Mouse (Mus musculus): ENCODE measurements around the gene Pbx4. TPM values are rescaled to one million over a fixed set of nuclear protein-coding genes. Genes with fewer than 3 reads are reported as not detected.
A peak's percentile ranks its signal among the peaks of the same experiment; 100 is the strongest.

Pbx4 gene
- total RNA-seq, 1 experiment: 5.2 TPM

DNA sequence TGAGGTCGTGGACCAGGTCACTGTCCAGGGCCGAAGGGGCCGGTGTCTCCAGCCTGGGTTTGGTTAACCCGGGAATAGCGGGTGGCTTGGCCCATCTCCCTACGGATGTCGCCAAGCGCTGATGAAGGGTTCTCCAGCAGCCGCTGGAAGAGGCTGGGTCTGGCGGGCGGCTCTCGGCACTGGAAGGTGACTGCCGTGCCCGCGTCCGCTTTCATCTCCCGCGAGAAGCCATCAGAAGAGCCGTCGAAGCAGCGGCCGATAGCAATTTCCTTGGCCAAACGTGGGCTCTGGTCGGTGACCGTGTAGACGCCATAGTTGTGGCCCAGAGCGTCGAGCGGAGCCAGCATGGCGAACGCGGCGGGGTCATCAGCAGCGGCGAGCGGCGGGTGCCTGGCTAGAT, 48.5 kb downstream of the Pbx4 start:
- Histone ChIP-seq H3K9me3 (ENCODE audit: control insufficient read depth, insufficient read depth, low read depth, low read length) (no peaks in the 10 kb centered on the region), H3K4me1 (ENCODE audit: control insufficient read depth in 2 of 2, insufficient read depth in 2 of 2, low read length in 2 of 2, poor library complexity in 1 of 2) (peaks cover 0 to 12% of the 10 kb centered on the region in 2 experiments; a peak in 1 of 4 replicates), H3K36me3 (ENCODE audit: control insufficient read depth, insufficient read depth, low read length, poor library complexity, severe bottlenecking) (no peaks in the 10 kb centered on the region), H3K9ac (ENCODE audit: insufficient read depth, low read depth, low read length, poor library complexity, severe bottlenecking) (peak overlapping the region; percentile 56), H3K27ac (ENCODE audit: insufficient read depth, low read depth, low read length, poor library complexity, severe bottlenecking) (no peak overlapping the region), H3K4me3 (ENCODE audit: insufficient read depth in 1 of 2, low read depth in 1 of 2, low read length in 2 of 2, poor library complexity in 1 of 2, severe bottlenecking in 1 of 2) (peak overlapping the region; percentile 49 to 55; a peak in 3 of 4 replicates)
- in situ Hi-C loops (cut with MboI; ENCODE audit: low sequenced_read_pairs in 2 of 2, unreplicated experiment in 2 of 2): no loop called here
- no peak for DNase-seq (ENCODE audit: low read depth, low spot score)
- TF ChIP-seq ZC3H11A (IDR thresholded peaks at IDR 0.05; ENCODE audit: borderline replicate concordance, low read depth, low read length): no peak
- TF ChIP-seq MAFK (IDR thresholded peaks at IDR 0.05; ENCODE audit: insufficient read depth, low read depth, low read length): no peak
- TF ChIP-seq HCFC1 (IDR thresholded peaks at IDR 0.05; ENCODE audit: borderline replicate concordance, insufficient read depth, low read length): no peak
- no peak for TF ChIP-seq CHD2 (IDR thresholded peaks at IDR 0.05; ENCODE audit: low read depth, low read length)
- no peak for TF ChIP-seq ZNF384 (IDR thresholded peaks at IDR 0.05; ENCODE audit: low read depth, low read length)

DNA sequence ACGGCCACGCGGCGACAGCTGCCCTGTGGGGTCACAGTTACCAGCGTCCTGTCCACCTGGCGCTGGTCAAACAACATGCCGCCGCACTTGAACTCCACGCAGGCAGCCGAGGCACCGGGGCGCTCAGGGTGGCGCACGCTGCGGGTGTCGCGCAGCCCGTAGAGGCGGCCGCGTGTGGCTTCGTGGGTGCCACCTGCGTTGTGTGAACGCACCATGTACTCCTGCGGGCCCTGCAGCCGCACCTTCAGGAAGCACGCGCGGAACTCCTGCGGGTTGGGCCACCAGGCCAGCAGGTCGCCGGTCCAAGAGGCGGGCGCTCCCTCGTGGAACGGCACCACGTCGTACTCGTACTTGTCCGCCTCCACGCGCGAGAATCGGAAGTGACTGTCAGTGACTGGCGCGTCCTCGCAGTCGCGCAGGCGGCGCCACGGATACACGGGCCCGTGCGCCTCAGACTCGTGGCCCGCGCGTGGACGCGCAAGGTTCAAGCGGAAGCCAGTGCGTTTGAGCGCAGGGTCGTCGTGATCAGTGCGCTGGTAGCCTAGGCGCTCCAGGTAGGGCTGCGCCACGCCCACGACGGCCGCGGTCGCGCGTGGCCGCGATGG, 49.1 kb downstream of the Pbx4 start:
- TF ChIP-seq CHD2 (IDR thresholded peaks at IDR 0.05; ENCODE audit: low read depth, low read length) (no peak), ZNF384 (IDR thresholded peaks at IDR 0.05; ENCODE audit: low read depth, low read length) (no peak)
- in situ Hi-C loops (cut with MboI; ENCODE audit: low sequenced_read_pairs in 2 of 2, unreplicated experiment in 2 of 2): no loop called here
- Histone ChIP-seq H3K27ac (ENCODE audit: insufficient read depth, low read depth, low read length, poor library complexity, severe bottlenecking) (no peak overlapping the region), H3K36me3 (ENCODE audit: control insufficient read depth, insufficient read depth, low read length, poor library complexity, severe bottlenecking) (no peaks in the 10 kb centered on the region), H3K9ac (ENCODE audit: insufficient read depth, low read depth, low read length, poor library complexity, severe bottlenecking) (peak overlapping the region; percentile 56), H3K9me3 (ENCODE audit: control insufficient read depth, insufficient read depth, low read depth, low read length) (no peaks in the 10 kb centered on the region), H3K4me1 (ENCODE audit: control insufficient read depth in 2 of 2, insufficient read depth in 2 of 2, low read length in 2 of 2, poor library complexity in 1 of 2) (peaks cover 0 to 15% of the 10 kb centered on the region in 2 experiments; a peak in 1 of 4 replicates), H3K4me3 (ENCODE audit: insufficient read depth in 1 of 2, low read depth in 1 of 2, low read length in 2 of 2, poor library complexity in 1 of 2, severe bottlenecking in 1 of 2) (peak overlapping the region; percentile 49 to 55)
- no peak for DNase-seq (ENCODE audit: low read depth, low spot score)

DNA sequence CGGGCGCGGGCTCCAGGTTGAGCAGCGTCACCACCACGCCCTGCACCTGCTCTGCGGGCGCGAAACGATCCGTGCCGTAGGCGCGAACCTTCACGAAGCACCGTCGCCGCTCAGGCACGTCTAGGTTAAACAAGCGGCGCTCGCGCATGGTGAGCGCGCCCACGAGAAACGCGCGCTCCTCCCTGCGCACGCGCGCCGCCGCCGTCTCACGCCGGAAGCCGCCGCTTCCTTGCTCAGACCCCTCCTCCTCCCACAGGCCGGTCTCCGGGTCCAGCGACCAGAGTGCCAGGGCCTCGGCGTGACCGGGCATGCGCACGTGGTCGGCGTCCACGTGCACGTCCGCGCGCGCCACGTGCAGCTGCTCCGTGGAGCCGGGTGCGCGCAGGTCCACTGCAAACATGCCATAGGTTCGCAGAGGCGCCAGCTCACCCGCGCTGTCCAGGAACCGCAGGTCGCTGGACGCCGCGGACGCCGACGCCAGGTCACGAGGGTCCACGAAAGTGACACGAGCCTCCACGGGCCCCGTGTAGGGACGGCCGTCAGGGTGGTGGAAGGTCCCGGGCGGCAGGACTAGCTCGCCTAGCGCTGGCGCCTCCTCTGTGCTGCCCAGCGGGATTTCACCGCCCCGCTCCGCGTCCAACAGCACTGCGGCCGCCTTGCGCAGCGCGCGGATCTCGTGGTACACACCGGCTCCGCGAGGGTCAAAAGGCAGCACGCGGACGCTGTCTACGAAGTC, 49.9 kb downstream of the Pbx4 start:
- DNase-seq (ENCODE audit: low read depth, low spot score): no peak
- H3K4me3 ChIP-seq (ENCODE audit: insufficient read depth in 1 of 2, low read depth in 1 of 2, low read length in 2 of 2, poor library complexity in 1 of 2, severe bottlenecking in 1 of 2): peak overlapping the region; percentile 40 to 55; a peak in 3 of 4 replicates
- in situ Hi-C loops (cut with MboI; ENCODE audit: low sequenced_read_pairs in 2 of 2, unreplicated experiment in 2 of 2): no loop called here
- peaks cover 0 to 15% of the 10 kb centered on the region in 2 experiments; a peak in 1 of 4 replicates for H3K4me1 ChIP-seq (ENCODE audit: control insufficient read depth in 2 of 2, insufficient read depth in 2 of 2, low read length in 2 of 2, poor library complexity in 1 of 2)
- peak overlapping the region; percentile 18; the same call in 1 of the 2 replicates for H3K9ac ChIP-seq (ENCODE audit: insufficient read depth, low read depth, low read length, poor library complexity, severe bottlenecking)
- TF ChIP-seq ZNF384 (IDR thresholded peaks at IDR 0.05; ENCODE audit: low read depth, low read length) (no peak), ZC3H11A (IDR thresholded peaks at IDR 0.05; ENCODE audit: borderline replicate concordance, low read depth, low read length) (no peak), CHD2 (IDR thresholded peaks at IDR 0.05; ENCODE audit: low read depth, low read length) (no peak), HCFC1 (IDR thresholded peaks at IDR 0.05; ENCODE audit: borderline replicate concordance, insufficient read depth, low read length) (no peak), MAFK (IDR thresholded peaks at IDR 0.05; ENCODE audit: insufficient read depth, low read depth, low read length) (no peak)
- H3K27ac ChIP-seq (ENCODE audit: insufficient read depth, low read depth, low read length, poor library complexity, severe bottlenecking): no peak overlapping the region
- H3K36me3 ChIP-seq (ENCODE audit: control insufficient read depth, insufficient read depth, low read length, poor library complexity, severe bottlenecking): no peaks in the 10 kb centered on the region
- no peaks in the 10 kb centered on the region for H3K9me3 ChIP-seq (ENCODE audit: control insufficient read depth, insufficient read depth, low read depth, low read length)

DNA sequence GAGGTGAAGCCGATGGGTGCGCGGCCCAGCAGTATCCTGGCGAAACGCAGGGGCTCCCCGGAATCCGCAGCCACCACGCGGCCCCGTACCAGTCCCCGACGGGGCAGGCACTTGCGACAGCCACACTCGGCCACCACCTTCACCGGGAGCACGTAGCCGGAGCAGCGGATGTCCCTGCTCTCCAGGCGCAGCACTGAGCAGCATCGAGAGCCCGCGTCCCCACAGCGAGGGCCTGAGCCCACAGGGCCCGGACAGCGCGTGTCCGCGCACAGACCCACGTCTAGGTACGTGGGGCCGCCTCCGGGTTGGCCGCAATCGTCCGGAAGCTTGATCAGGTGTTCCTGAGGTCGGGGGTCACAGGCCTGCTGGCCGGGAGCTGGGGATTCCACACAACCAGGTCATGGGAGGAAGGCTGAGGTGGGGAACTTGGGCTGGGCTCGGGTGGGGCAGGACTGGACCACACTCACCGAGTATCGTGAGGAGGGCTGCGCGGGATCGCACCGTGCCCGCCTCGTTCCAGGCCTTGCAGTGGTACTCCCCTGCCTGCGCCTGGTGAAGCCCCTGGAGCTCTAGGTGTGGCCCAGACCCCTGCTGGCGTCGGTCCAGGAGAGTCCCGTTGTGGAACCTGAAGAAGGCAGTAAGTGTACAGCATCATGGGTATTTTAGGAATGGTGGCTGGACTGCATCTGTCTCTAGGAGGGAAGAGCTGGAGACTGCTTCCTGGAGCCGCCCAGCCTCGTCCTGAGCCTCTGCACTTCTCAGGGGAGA, 50.7 kb downstream of the Pbx4 start:
- in situ Hi-C loops (cut with MboI; ENCODE audit: low sequenced_read_pairs in 2 of 2, unreplicated experiment in 2 of 2): no loop called here
- peaks cover 0 to 15% of the 10 kb centered on the region in 2 experiments; a peak in 1 of 4 replicates for H3K4me1 ChIP-seq (ENCODE audit: control insufficient read depth in 2 of 2, insufficient read depth in 2 of 2, low read length in 2 of 2, poor library complexity in 1 of 2)
- TF ChIP-seq CHD2 (IDR thresholded peaks at IDR 0.05; ENCODE audit: low read depth, low read length) (no peak), ZC3H11A (IDR thresholded peaks at IDR 0.05; ENCODE audit: borderline replicate concordance, low read depth, low read length) (no peak), ZNF384 (IDR thresholded peaks at IDR 0.05; ENCODE audit: low read depth, low read length) (no peak), HCFC1 (IDR thresholded peaks at IDR 0.05; ENCODE audit: borderline replicate concordance, insufficient read depth, low read length) (no peak), MAFK (IDR thresholded peaks at IDR 0.05; ENCODE audit: insufficient read depth, low read depth, low read length) (no peak)
- H3K27ac ChIP-seq (ENCODE audit: insufficient read depth, low read depth, low read length, poor library complexity, severe bottlenecking): no peak overlapping the region
- DNase-seq (ENCODE audit: low read depth, low spot score): no peak
- H3K36me3 ChIP-seq (ENCODE audit: control insufficient read depth, insufficient read depth, low read length, poor library complexity, severe bottlenecking): no peaks in the 10 kb centered on the region
- H3K4me3 ChIP-seq (ENCODE audit: insufficient read depth in 1 of 2, low read depth in 1 of 2, low read length in 2 of 2, poor library complexity in 1 of 2, severe bottlenecking in 1 of 2): peak overlapping the region; percentile 40 to 55; a peak in 3 of 4 replicates
- no peaks in the 10 kb centered on the region for H3K9me3 ChIP-seq (ENCODE audit: control insufficient read depth, insufficient read depth, low read depth, low read length)
- H3K9ac ChIP-seq (ENCODE audit: insufficient read depth, low read depth, low read length, poor library complexity, severe bottlenecking): 0 out of 2 replicates have a peak overlapping the region, but pooled peaks have one; percentile 11
